Mouse (Mus musculus): ENCODE measurements around the gene Topors.

DNA sequence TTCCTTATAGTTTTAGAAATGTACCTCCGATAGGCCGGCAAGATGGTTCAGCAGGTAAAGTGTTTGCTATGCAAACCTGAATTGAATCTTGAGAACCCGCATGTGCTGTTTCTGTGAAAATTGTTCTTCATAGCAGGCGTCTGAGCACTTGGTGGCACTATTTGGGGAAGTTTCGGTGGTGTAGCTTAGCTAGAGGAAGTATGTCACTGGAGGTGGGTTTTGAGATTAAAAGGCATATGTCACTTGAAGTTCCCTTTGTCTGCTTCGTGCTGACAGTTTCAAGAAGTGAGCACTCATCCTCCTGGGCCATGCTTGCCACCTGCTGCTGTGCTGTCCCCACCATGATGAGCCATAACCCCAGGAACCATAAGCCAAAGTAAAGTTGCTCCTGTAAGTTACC is 17.8 kb upstream of the Topors start:
- TF ChIP-seq CHD2 (IDR thresholded peaks at IDR 0.05; ENCODE audit: low read depth, low read length) = no peak
- no peak for TF ChIP-seq ZNF384 (IDR thresholded peaks at IDR 0.05; ENCODE audit: low read depth, low read length)
- TF ChIP-seq ZC3H11A (IDR thresholded peaks at IDR 0.05; ENCODE audit: borderline replicate concordance, low read depth, low read length) = no peak

Measured in ES-E14 (cell line).